Mouse (Mus musculus): Measurements from ENCODE around the gene Plxnb2. TPM values are rescaled to one million over a fixed set of nuclear protein-coding genes. Genes with fewer than 3 reads are reported as not detected.

The Plxnb2 gene
- total RNA-seq, 2 experiments from 2014 or later, result 98.2 to 101 TPM

Small RNAs within 50 kb of the gene (microRNA-seq; reads per million reads assigned to microRNA genes)
- gene Mir6958 (1.1 to 5.0 reads per million in 2 experiments), gene Mir7118 (0.27 to 1.2 reads per million in 2 experiments)

Other genes starting within 250 kb of the Plxnb2 start
- not detected for gene Ttll8, start 226.4 kb downstream of the Plxnb2 start, total RNA-seq (2021)
- not detected for gene Mlc1, start 201.8 kb downstream of the Plxnb2 start, total RNA-seq (2021)
- 10 to 100 TPM; 72.2 to 81.8 TPM for gene Mov10l1, start 197.9 kb downstream of the Plxnb2 start, total RNA-seq (2021)
- gene Panx2, start 121.1 kb downstream of the Plxnb2 start, total RNA-seq (2021), result 1 to 10 TPM in 1 of 2 experiments, under 1 TPM in 1; 0.76 to 1.9 TPM
- 10 to 100 TPM; 36.7 to 43.7 TPM for gene Trabd, start 105.7 kb downstream of the Plxnb2 start, total RNA-seq (2021)
- 10 to 100 TPM; 13.6 to 13.8 TPM for gene Selenoo, start 91.7 kb downstream of the Plxnb2 start, total RNA-seq (2021)
- gene Tubgcp6, start 57.7 kb downstream of the Plxnb2 start, total RNA-seq (2021), result 10 to 100 TPM; 12.0 to 12.7 TPM
- 1 to 10 TPM; 7.2 to 8.4 TPM for gene Hdac10, start 52.1 kb downstream of the Plxnb2 start, total RNA-seq (2021)
- 10 to 100 TPM; 16.8 to 18.7 TPM for gene Mapk12, start 40.1 kb downstream of the Plxnb2 start, total RNA-seq (2021)
- gene Mapk11, start 31.2 kb downstream of the Plxnb2 start, total RNA-seq (2021), result 1 to 10 TPM; 2.3 to 3.7 TPM
- 10 to 100 TPM in 1 of 2 experiments, 1 to 10 TPM in 1; 9.7 to 10.1 TPM for gene Dennd6b, start 15.7 kb upstream of the Plxnb2 start, total RNA-seq (2021)
- gene Ppp6r2, start 30.8 kb upstream of the Plxnb2 start, total RNA-seq (2021), result 10 to 100 TPM; 57.8 to 61.2 TPM
- 10 to 100 TPM; 70.7 to 74.7 TPM for gene Sbf1, start 134.5 kb upstream of the Plxnb2 start, total RNA-seq (2021)
- gene Adm2, start 141.9 kb upstream of the Plxnb2 start, total RNA-seq (2021), result not detected
- not detected for gene Miox, start 153.6 kb upstream of the Plxnb2 start, total RNA-seq (2021)
- gene Lmf2, start 174.9 kb upstream of the Plxnb2 start, total RNA-seq (2021), result 10 to 100 TPM; 33.1 to 38.3 TPM
- 10 to 100 TPM; 56.0 to 64.7 TPM for gene Ncaph2, start 174.9 kb upstream of the Plxnb2 start, total RNA-seq (2021)
- gene Sco2, start 193.1 kb upstream of the Plxnb2 start, total RNA-seq (2021), result 10 to 100 TPM; 19.7 to 21.4 TPM
- gene Tymp, start 196.3 kb upstream of the Plxnb2 start, total RNA-seq (2021), result under 1 TPM; 0.20 to 0.74 TPM
- gene Odf3b, start 198.5 kb upstream of the Plxnb2 start, total RNA-seq (2021), result 1 to 10 TPM in 1 of 2 experiments, under 1 TPM in 1; 0.76 to 1.6 TPM
- not detected for gene Klhdc7b, start 204.1 kb upstream of the Plxnb2 start, total RNA-seq (2021)
- not detected for gene Syce3, start 229.7 kb upstream of the Plxnb2 start, total RNA-seq (2021)
- 100 to 1,000 TPM; 596 TPM for gene Cpt1b, start 245.1 kb upstream of the Plxnb2 start, total RNA-seq (2021)
- gene C730034F03Rik, start 248.8 kb upstream of the Plxnb2 start, total RNA-seq (2021), result 1 to 10 TPM; 1.6 to 2.9 TPM
- 10 to 100 TPM; 11.0 to 14.6 TPM for gene Gm44502, start 248.9 kb upstream of the Plxnb2 start, total RNA-seq (2021)
- gene Chkb, start 249.1 kb upstream of the Plxnb2 start, total RNA-seq (2021), result 10 to 100 TPM; 50.9 to 59.9 TPM

All from heart, postnatal 14 days (tissue).